8 mouse cellular contexts compared by ENCODE assay signal in genomic region chr2:92671586-92671985, GRCm38 (mm10).
DNase-seq lines count a peak whose midpoint lies in the region; ATAC-seq and TF ChIP-seq lines count a peak whose summit lies in the region.

No protein-coding gene starts in this region.

- peak; percentile 78 for DNase-seq in forebrain, embryonic 11.5 days (ENCODE audit: low spot score)
- DNase-seq in midbrain, embryonic 14.5 days: peak; percentile 63
- peak; percentile 88 for DNase-seq in kidney, postnatal 4 days
- peak; percentile 65 for DNase-seq in retina, postnatal 1 day
- DNase-seq in left cerebral cortex, adult 8-10 months (ENCODE audit: low spot score in 2 of 2): no peak

- no peaks in the 10 kb centered on the region for H3K9me3 ChIP-seq in forebrain, embryonic 11.5 days (ENCODE audit: control insufficient read depth, low read length)
- H3K9me3 ChIP-seq in forebrain, embryonic 12.5 days: no peaks in the 10 kb centered on the region
- H3K9me3 ChIP-seq in midbrain, embryonic 14.5 days (ENCODE audit: control insufficient read depth, low read length): no peaks in the 10 kb centered on the region
- no peaks in the 10 kb centered on the region for H3K9me3 ChIP-seq in midbrain, embryonic 15.5 days

- no peak overlapping the region for H3K27ac ChIP-seq in forebrain, embryonic 11.5 days (ENCODE audit: low read depth, low read length)
- no peak overlapping the region for H3K27ac ChIP-seq in forebrain, embryonic 12.5 days
- H3K27ac ChIP-seq in midbrain, embryonic 14.5 days (replicated peaks; ENCODE audit: low read depth, low read length): no peak overlapping the region
- no peak overlapping the region for H3K27ac ChIP-seq in midbrain, embryonic 15.5 days
- H3K27ac ChIP-seq in cortical plate, adult 2 months (ENCODE audit: insufficient read depth, low read length): peak overlapping the region; percentile 78

- no peak for TF ChIP-seq POLR2A in cortical plate, adult 2 months (IDR thresholded peaks at IDR 0.05; ENCODE audit: extremely low read depth, insufficient read depth, low read length)

- no peak overlapping the region for H3K4me2 ChIP-seq in forebrain, embryonic 11.5 days (ENCODE audit: low read depth, low read length, severe bottlenecking)
- no peak overlapping the region for H3K4me2 ChIP-seq in forebrain, embryonic 12.5 days
- H3K4me2 ChIP-seq in midbrain, embryonic 14.5 days (ENCODE audit: low read length): no peak overlapping the region
- no peak overlapping the region for H3K4me2 ChIP-seq in midbrain, embryonic 15.5 days

- no peak overlapping the region for H3K4me3 ChIP-seq in forebrain, embryonic 11.5 days (ENCODE audit: low read depth, low read length)
- no peak overlapping the region for H3K4me3 ChIP-seq in forebrain, embryonic 12.5 days (replicated peaks)
- no peak overlapping the region for H3K4me3 ChIP-seq in midbrain, embryonic 14.5 days (replicated peaks; ENCODE audit: low read depth, low read length)
- H3K4me3 ChIP-seq in midbrain, embryonic 15.5 days: no peak overlapping the region
- no peak overlapping the region for H3K4me3 ChIP-seq in cortical plate, adult 2 months (ENCODE audit: insufficient read depth, low read length)

- 35% methylated on average over 5 of the region's 5 CpGs for WGBS in forebrain, embryonic 11.5 days
- 39% methylated on average over 5 of the region's 5 CpGs for WGBS in forebrain, embryonic 12.5 days
- WGBS in midbrain, embryonic 14.5 days: 46% methylated on average over 5 of the region's 5 CpGs
- WGBS in midbrain, embryonic 15.5 days: 39% methylated on average over 5 of the region's 5 CpGs

- no peaks in the 10 kb centered on the region for H3K36me3 ChIP-seq in forebrain, embryonic 11.5 days (ENCODE audit: control insufficient read depth, insufficient read depth, low read length)
- H3K36me3 ChIP-seq in forebrain, embryonic 12.5 days (replicated peaks): no peaks in the 10 kb centered on the region
- H3K36me3 ChIP-seq in midbrain, embryonic 14.5 days (ENCODE audit: control insufficient read depth, insufficient read depth, low read length): no peaks in the 10 kb centered on the region
- H3K36me3 ChIP-seq in midbrain, embryonic 15.5 days (replicated peaks): no peaks in the 10 kb centered on the region

- H3K27me3 ChIP-seq in forebrain, embryonic 11.5 days (ENCODE audit: control insufficient read depth, insufficient read depth, low read length): no peaks in the 10 kb centered on the region; the same call in 1 of the 2 replicates
- peaks cover 13% of the 10 kb centered on the region; the same call in 1 of the 2 replicates for H3K27me3 ChIP-seq in forebrain, embryonic 12.5 days
- H3K27me3 ChIP-seq in midbrain, embryonic 14.5 days (ENCODE audit: control insufficient read depth, insufficient read depth, low read length): no peaks in the 10 kb centered on the region
- H3K27me3 ChIP-seq in midbrain, embryonic 15.5 days (replicated peaks): no peaks in the 10 kb centered on the region

- H3K4me1 ChIP-seq in forebrain, embryonic 11.5 days (replicated peaks; ENCODE audit: control insufficient read depth, insufficient read depth, low read length): 0 out of 2 replicates have a peak, but pooled peaks cover 1% of the 10 kb centered on the region
- peaks cover 13% of the 10 kb centered on the region for H3K4me1 ChIP-seq in forebrain, embryonic 12.5 days
- H3K4me1 ChIP-seq in midbrain, embryonic 14.5 days (ENCODE audit: control insufficient read depth, insufficient read depth, low read length): 0 out of 2 replicates have a peak, but pooled peaks cover 3% of the 10 kb centered on the region
- no peaks in the 10 kb centered on the region for H3K4me1 ChIP-seq in midbrain, embryonic 15.5 days
- H3K4me1 ChIP-seq in cortical plate, adult 2 months (ENCODE audit: control insufficient read depth, insufficient read depth, low read length): peaks cover 22% of the 10 kb centered on the region

- ATAC-seq in forebrain, embryonic 11.5 days (replicated peaks; ENCODE audit: low FRiP score): no peak
- ATAC-seq in forebrain, embryonic 12.5 days (ENCODE audit: low FRiP score): no peak
- no peak for ATAC-seq in midbrain, embryonic 14.5 days (ENCODE audit: low FRiP score, low TSS enrichment)
- no peak for ATAC-seq in midbrain, embryonic 15.5 days (replicated peaks)

- no peak for TF ChIP-seq CTCF in cortical plate, adult 2 months (IDR thresholded peaks at IDR 0.05; ENCODE audit: extremely low read depth, insufficient read depth, low read length)

- no peak overlapping the region for H3K9ac ChIP-seq in forebrain, embryonic 11.5 days (ENCODE audit: low read length)
- no peak overlapping the region for H3K9ac ChIP-seq in forebrain, embryonic 12.5 days
- H3K9ac ChIP-seq in midbrain, embryonic 14.5 days (replicated peaks; ENCODE audit: low read length): no peak overlapping the region
- H3K9ac ChIP-seq in midbrain, embryonic 15.5 days: no peak overlapping the region

Comparison
In these comparisons a context has a peak if more than half of its experiments do, and no peak if none do; other contexts are left out.
1. DNase-seq: peak in forebrain, embryonic 11.5 days (single experiment), midbrain, embryonic 14.5 days (single experiment), kidney, postnatal 4 days (2 of 2) and retina, postnatal 1 day (single experiment); none in left cerebral cortex, adult 8-10 months (0 of 2).